Mouse (Mus musculus) lung, postnatal 0 days (tissue): ENCODE results near the gene Rgr.

Experiments used
- CTCF ChIP-seq: IDR thresholded peaks from 2 replicates; pipeline ENCODE4 v1.5.1; 2016; ENCODE audit warnings: antibody characterized with exemption, mild to moderate bottlenecking
- EP300 ChIP-seq: IDR thresholded peaks from 2 replicates; pipeline ENCODE4 v1.6.1; 2016; ENCODE audit warnings: antibody characterized with exemption, mild to moderate bottlenecking, control low read depth

DNA sequence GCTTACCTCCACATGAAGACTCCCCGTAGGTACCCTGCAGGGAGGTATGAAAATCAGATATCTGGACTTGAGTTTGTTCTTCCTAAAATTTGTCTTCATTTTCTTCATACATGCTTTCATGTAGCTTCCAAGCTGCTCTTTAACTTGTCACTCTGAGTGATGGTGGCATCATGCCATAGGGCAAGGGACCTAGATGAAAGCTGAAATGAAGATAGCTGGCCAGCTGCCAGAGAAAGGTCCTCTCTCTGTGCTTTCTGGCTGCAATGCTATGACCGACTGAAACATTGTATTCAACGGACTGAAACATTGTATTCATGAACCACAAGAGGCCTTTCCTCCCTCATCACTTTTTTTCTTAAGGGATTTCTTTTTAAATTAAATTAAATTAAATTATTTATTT, 20.2 kb downstream of the Rgr start:
- TF ChIP-seq CTCF (no peak), EP300 (no peak)
